Mouse (Mus musculus): ENCODE results near the gene Eya2. TPM values are rescaled to one million over a fixed set of nuclear protein-coding genes. Genes with fewer than 3 reads are reported as not detected.

Gene Eya2
- polyA plus RNA-seq, 1 experiment from 2014 or later, result 7.8 TPM

DNA sequence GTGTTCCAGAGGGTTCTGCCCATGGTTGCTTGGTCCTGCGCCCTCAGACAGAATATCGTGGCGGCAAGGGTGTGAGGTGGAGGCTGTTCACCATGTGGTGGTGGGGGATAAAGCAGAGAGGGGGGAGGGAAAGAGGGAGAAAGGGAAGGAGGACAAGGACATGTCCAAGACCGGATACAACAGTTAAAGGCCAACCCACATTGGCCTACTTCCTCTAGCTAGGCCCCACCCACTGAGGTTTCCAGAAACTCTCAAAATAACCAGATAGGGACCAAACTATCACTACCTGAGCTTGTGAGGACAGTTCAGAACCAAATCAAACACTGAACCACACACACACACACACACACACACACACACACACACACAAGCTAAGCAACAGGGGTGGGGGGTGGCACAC lies 157.9 kb downstream of the Eya2 start:
- Histone ChIP-seq H3K9ac (ENCODE audit: low read length) (no peak overlapping the region), H3K27me3 (ENCODE audit: control insufficient read depth, insufficient read depth, low read length) (no peaks in the 10 kb centered on the region), H3K4me2 (ENCODE audit: low read depth, low read length) (no peak overlapping the region), H3K4me1 (ENCODE audit: control insufficient read depth, insufficient read depth, low read length) (no peaks in the 10 kb centered on the region), H3K4me3 (replicated peaks; ENCODE audit: low read length) (no peak overlapping the region), H3K9me3 (replicated peaks; ENCODE audit: control insufficient read depth, low read length) (no peaks in the 10 kb centered on the region), H3K36me3 (ENCODE audit: control insufficient read depth, insufficient read depth, low read length) (no peaks in the 10 kb centered on the region), H3K27ac (ENCODE audit: low read length) (no peak overlapping the region)
- 79% methylated on average over 4 of the region's 4 CpGs for WGBS
- no peak for ATAC-seq (ENCODE audit: insufficient read depth, low FRiP score)

DNA sequence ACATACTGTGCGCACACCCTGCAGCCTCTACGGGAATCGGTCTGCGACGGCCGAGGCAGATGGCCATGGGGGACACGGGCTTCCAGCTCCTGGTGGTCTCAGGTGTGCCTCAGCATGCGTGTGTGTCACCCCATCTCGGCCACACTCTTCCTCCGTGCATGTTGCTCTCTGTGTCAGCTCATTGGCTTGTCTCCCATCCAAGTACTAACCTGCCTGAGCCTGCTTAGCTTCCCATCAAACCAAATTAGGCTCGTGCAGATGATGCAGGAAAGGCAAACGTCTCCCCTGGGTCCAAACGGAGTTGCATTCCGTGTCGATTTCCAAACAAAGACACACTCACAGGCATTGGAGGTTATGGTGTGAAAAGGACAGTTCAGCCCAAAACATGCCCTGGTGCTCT lies 163.0 kb downstream of the Eya2 start:
- no peaks in the 10 kb centered on the region for H3K9me3 ChIP-seq (replicated peaks; ENCODE audit: control insufficient read depth, low read length)
- H3K9ac ChIP-seq (ENCODE audit: low read length), result no peak overlapping the region
- no peak for ATAC-seq (ENCODE audit: insufficient read depth, low FRiP score)
- no peaks in the 10 kb centered on the region for H3K4me1 ChIP-seq (ENCODE audit: control insufficient read depth, insufficient read depth, low read length)
- H3K36me3 ChIP-seq (ENCODE audit: control insufficient read depth, insufficient read depth, low read length), result no peaks in the 10 kb centered on the region
- no peaks in the 10 kb centered on the region for H3K27me3 ChIP-seq (ENCODE audit: control insufficient read depth, insufficient read depth, low read length)
- no peak overlapping the region for H3K4me3 ChIP-seq (replicated peaks; ENCODE audit: low read length)
- H3K4me2 ChIP-seq (ENCODE audit: low read depth, low read length), result no peak overlapping the region
- H3K27ac ChIP-seq (ENCODE audit: low read length), result no peak overlapping the region
- 68% methylated on average over 15 of the region's 15 CpGs for WGBS

DNA sequence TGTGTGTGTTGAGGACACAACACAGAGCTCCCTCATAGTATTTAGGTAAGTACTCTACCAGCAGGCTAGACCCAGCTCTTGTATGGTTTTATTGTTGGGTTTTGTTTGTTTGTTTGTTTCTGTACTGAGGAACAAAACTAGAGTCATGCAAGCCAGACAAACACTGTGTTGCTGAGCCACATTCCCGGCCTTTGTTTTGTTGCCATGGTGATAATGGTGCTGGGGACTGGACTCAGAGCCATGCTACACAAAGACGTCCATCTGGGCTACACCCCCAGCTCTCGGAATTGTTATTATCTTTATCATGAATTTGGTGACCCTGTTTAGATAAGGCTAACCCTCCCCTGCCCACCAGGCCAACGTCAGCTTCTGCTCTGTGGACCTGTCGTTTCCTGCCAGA lies 163.7 kb downstream of the Eya2 start:
- Histone ChIP-seq H3K27ac (ENCODE audit: low read length) (no peak overlapping the region), H3K9ac (ENCODE audit: low read length) (no peak overlapping the region), H3K4me2 (ENCODE audit: low read depth, low read length) (no peak overlapping the region), H3K4me1 (ENCODE audit: control insufficient read depth, insufficient read depth, low read length) (no peaks in the 10 kb centered on the region), H3K27me3 (ENCODE audit: control insufficient read depth, insufficient read depth, low read length) (no peaks in the 10 kb centered on the region), H3K4me3 (replicated peaks; ENCODE audit: low read length) (no peak overlapping the region), H3K36me3 (ENCODE audit: control insufficient read depth, insufficient read depth, low read length) (no peaks in the 10 kb centered on the region), H3K9me3 (replicated peaks; ENCODE audit: control insufficient read depth, low read length) (no peaks in the 10 kb centered on the region)
- WGBS, result 15% methylated on average over 5 of the region's 5 CpGs
- ATAC-seq (ENCODE audit: insufficient read depth, low FRiP score), result no peak

DNA sequence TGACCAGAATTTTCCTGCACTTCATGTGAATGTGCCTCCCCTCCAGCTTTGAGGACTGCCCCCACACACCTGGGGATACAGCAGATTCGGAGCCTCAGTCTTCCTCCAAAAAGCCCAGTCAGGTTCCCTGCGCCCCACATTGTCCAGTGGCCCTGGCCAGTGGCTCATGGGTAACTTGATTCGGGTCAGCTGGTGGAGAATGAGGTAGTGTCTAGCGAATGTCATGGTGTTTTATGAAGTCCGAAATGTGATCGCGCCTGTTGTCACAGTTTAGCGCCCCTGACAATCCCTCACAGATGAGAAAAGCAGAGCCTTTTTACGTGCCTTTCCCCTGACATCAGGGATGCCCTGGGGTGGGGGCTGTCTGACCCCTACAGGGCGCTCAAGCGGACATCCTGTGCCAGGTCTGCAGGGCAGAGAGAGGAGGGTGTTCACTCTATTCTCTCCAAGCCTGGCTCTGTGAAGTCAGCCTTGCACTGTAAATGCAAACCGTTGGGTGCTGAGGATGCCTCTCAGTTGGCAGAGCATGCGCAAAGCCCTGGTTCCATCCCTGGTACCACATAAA lies 164.7 kb downstream of the Eya2 start:
- Histone ChIP-seq H3K4me1 (ENCODE audit: control insufficient read depth, insufficient read depth, low read length) (no peaks in the 10 kb centered on the region), H3K36me3 (ENCODE audit: control insufficient read depth, insufficient read depth, low read length) (no peaks in the 10 kb centered on the region), H3K27me3 (ENCODE audit: control insufficient read depth, insufficient read depth, low read length) (no peaks in the 10 kb centered on the region), H3K9ac (ENCODE audit: low read length) (no peak overlapping the region), H3K4me3 (replicated peaks; ENCODE audit: low read length) (no peak overlapping the region), H3K4me2 (ENCODE audit: low read depth, low read length) (no peak overlapping the region), H3K27ac (ENCODE audit: low read length) (no peak overlapping the region), H3K9me3 (replicated peaks; ENCODE audit: control insufficient read depth, low read length) (no peaks in the 10 kb centered on the region)
- no peak for ATAC-seq (ENCODE audit: insufficient read depth, low FRiP score)
- 83% methylated on average over 13 of the region's 13 CpGs for WGBS

DNA sequence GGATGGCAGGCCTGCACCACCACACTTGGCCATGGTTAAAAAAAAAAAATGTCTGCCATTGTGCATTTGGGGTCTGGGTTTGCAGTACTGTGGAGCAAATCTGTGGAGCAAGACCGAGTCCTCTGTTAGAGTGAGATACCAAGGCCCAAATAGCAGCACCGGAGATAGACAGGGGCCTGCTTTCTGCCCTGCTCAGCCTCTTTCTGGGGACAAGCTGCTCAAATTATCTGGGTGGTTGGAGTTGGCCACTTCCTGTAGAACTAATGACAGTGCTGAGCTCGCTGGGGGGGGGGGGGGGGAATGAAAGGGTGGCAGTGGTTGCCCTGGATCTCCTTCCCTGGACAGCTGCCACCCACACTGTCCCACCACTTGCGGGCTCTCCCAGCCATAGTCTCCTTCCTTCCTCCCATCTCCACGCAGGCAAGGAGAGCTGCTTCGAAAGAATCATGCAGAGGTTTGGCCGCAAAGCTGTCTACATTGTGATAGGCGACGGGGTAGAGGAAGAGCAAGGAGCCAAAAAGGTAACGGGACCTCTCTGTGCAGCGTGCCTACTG lies 174.1 kb downstream of the Eya2 start:
- no peak overlapping the region for H3K9ac ChIP-seq (ENCODE audit: low read length)
- H3K27me3 ChIP-seq (ENCODE audit: control insufficient read depth, insufficient read depth, low read length), result no peaks in the 10 kb centered on the region
- ATAC-seq (ENCODE audit: insufficient read depth, low FRiP score), result no peak
- H3K27ac ChIP-seq (ENCODE audit: low read length), result no peak overlapping the region
- no peak overlapping the region for H3K4me2 ChIP-seq (ENCODE audit: low read depth, low read length)
- no peak overlapping the region for H3K4me3 ChIP-seq (replicated peaks; ENCODE audit: low read length)
- H3K36me3 ChIP-seq (ENCODE audit: control insufficient read depth, insufficient read depth, low read length), result no peaks in the 10 kb centered on the region
- H3K9me3 ChIP-seq (replicated peaks; ENCODE audit: control insufficient read depth, low read length), result no peaks in the 10 kb centered on the region
- 71% methylated on average over 10 of the region's 11 CpGs for WGBS
- H3K4me1 ChIP-seq (ENCODE audit: control insufficient read depth, insufficient read depth, low read length), result no peaks in the 10 kb centered on the region

DNA sequence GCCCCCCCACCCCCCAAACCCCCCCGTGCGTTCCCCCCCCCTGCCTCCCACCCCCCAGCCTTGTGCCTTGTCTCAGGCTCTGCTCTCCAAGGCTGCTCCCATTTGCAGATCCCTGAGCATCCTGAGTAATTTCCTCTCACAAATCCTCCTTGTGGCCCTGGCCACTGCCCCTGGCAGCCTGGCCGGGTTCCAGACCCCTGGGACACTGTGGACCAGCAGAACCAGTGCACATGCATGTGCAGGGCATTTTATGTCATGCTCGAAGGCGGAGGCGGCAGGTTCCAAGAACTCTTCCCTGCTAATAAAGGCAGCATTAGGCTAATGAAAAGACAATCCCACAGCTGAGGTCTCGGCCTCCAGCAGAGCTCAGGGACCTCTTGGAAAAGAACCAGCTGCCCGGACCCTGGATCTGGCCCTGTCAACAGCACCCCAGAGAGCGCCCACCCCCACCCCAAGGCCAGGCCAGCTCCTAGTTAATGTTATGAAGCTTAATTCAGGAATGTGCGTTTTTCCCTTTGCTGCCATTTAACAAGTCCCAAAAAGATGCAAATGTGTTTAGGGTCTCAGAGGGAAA lies 174.6 kb downstream of the Eya2 start:
- 61% methylated on average over 8 of the region's 10 CpGs for WGBS

DNA sequence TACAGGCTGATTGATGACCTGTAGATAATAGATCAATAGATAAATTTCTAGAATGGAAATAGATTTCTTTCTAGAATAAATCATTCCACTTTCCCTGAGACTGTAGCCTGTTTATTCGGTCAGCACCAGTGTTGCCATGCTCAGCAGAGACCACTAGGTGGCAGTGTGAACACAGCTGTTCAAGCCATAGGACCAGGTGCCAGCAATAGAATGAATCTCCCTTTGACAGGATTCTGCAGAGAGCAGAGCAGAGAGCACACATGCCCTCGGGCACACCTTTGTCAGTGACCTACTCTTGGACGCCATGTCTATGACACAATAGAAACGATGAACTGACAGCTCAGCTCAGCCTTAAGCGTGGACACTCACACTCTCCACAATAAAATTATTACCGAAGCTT lies 184.1 kb downstream of the Eya2 start:
- H3K36me3 ChIP-seq (ENCODE audit: control insufficient read depth, insufficient read depth, low read length), result peaks cover 3% of the 10 kb centered on the region; the same call in 1 of the 2 replicates

More for the DNA sequence above, 174.6 kb downstream of the Eya2 start:
- no peaks in the 10 kb centered on the region for H3K4me1 ChIP-seq (ENCODE audit: control insufficient read depth, insufficient read depth, low read length)
- H3K4me3 ChIP-seq (replicated peaks; ENCODE audit: low read length), result no peak overlapping the region
- 0 out of 2 replicates have a peak, but pooled peaks cover under 1% of the 10 kb centered on the region for H3K9me3 ChIP-seq (replicated peaks; ENCODE audit: control insufficient read depth, low read length)
- H3K27me3 ChIP-seq (ENCODE audit: control insufficient read depth, insufficient read depth, low read length), result no peaks in the 10 kb centered on the region
- no peak overlapping the region for H3K27ac ChIP-seq (ENCODE audit: low read length)
- ATAC-seq (ENCODE audit: insufficient read depth, low FRiP score), result no peak
- no peak overlapping the region for H3K4me2 ChIP-seq (ENCODE audit: low read depth, low read length)
- H3K9ac ChIP-seq (ENCODE audit: low read length), result no peak overlapping the region
- H3K36me3 ChIP-seq (ENCODE audit: control insufficient read depth, insufficient read depth, low read length), result no peaks in the 10 kb centered on the region

DNA sequence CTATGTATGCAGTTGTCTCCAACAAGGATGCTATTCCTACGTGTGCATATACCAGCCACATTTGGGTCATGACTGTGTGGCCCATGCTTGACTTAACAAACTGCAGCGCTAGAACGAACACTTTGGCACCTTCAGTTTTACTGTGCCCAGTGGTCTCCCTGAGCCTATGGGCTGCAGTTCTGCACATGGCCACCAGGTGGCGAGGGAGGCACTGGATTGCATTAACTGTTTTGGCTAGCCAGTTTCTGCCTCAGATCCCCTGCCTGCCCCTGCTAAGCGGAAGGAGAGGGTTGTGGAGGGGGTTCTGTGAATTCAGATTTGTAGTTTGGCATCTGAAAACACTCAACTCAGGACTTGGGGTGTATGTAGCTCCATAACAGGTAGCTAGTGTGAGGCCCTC lies 187.5 kb downstream of the Eya2 start:
- Histone ChIP-seq H3K27ac (ENCODE audit: low read length) (no peak overlapping the region), H3K27me3 (ENCODE audit: control insufficient read depth, insufficient read depth, low read length) (no peaks in the 10 kb centered on the region), H3K4me1 (ENCODE audit: control insufficient read depth, insufficient read depth, low read length) (no peaks in the 10 kb centered on the region), H3K36me3 (ENCODE audit: control insufficient read depth, insufficient read depth, low read length) (peaks cover 8% of the 10 kb centered on the region), H3K4me2 (ENCODE audit: low read depth, low read length) (no peak overlapping the region), H3K4me3 (replicated peaks; ENCODE audit: low read length) (no peak overlapping the region), H3K9me3 (replicated peaks; ENCODE audit: control insufficient read depth, low read length) (no peaks in the 10 kb centered on the region), H3K9ac (ENCODE audit: low read length) (0 out of 2 replicates have a peak overlapping the region, but pooled peaks have one; percentile 23)
- no peak for ATAC-seq (ENCODE audit: insufficient read depth, low FRiP score)
- WGBS, result 37% methylated on average over 5 of the region's 5 CpGs

More for the DNA sequence above, 184.1 kb downstream of the Eya2 start:
- H3K4me3 ChIP-seq (replicated peaks; ENCODE audit: low read length), result no peak overlapping the region
- peak; percentile 59 for ATAC-seq (ENCODE audit: insufficient read depth, low FRiP score)
- H3K4me1 ChIP-seq (ENCODE audit: control insufficient read depth, insufficient read depth, low read length), result no peaks in the 10 kb centered on the region
- H3K9ac ChIP-seq (ENCODE audit: low read length), result no peak overlapping the region
- no peaks in the 10 kb centered on the region for H3K27me3 ChIP-seq (ENCODE audit: control insufficient read depth, insufficient read depth, low read length)
- no peak overlapping the region for H3K27ac ChIP-seq (ENCODE audit: low read length)
- H3K4me2 ChIP-seq (ENCODE audit: low read depth, low read length), result no peak overlapping the region
- WGBS, result 22% methylated on average over 6 of the region's 6 CpGs
- H3K9me3 ChIP-seq (replicated peaks; ENCODE audit: control insufficient read depth, low read length), result 0 out of 2 replicates have a peak, but pooled peaks cover 4% of the 10 kb centered on the region

DNA sequence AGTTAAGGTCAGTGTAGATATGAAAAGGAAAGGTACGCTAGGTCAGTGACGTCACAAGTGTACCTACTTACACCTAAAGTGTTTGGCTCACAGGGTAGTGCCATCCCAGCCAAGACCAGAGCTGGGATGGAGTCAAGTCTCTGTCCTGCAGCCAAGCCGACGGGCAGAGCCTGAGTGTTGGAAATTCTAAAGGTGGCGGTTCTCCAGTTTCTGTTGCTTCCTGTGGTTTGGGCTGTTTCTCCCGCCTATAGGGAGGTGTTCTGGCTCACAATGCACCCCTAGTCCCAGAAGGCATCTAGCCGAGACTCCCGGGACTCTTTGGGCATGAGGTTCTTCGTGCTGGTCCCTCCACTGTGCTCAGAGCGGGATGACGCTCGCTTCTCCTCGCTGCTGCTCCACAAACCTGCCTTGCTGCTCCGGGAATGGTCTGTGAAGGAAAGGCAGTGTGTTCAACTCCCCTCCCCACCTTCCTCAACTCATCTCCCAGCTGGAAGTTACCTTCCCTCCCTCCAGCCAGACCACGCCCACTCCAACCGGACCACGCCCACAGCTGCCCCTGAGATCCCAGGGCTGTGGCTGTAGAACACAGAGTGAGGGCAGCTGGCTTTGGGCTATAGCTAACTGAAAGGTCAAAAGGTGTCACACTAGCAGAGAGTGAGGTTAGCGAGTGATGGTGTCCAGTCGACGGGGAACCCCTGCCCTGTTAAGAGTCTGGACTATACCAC lies 190.6 kb downstream of the Eya2 start:
- H3K4me1 ChIP-seq (ENCODE audit: control insufficient read depth, insufficient read depth, low read length), result peaks cover 4% of the 10 kb centered on the region; the same call in 1 of the 2 replicates
- no peak for ATAC-seq (ENCODE audit: insufficient read depth, low FRiP score)
- no peak overlapping the region for H3K27ac ChIP-seq (ENCODE audit: low read length)
- WGBS, result 82% methylated on average over 20 of the region's 20 CpGs
- no peaks in the 10 kb centered on the region for H3K9me3 ChIP-seq (replicated peaks; ENCODE audit: control insufficient read depth, low read length)
- H3K4me3 ChIP-seq (replicated peaks; ENCODE audit: low read length), result no peak overlapping the region
- no peak overlapping the region for H3K4me2 ChIP-seq (ENCODE audit: low read depth, low read length)
- no peak overlapping the region for H3K9ac ChIP-seq (ENCODE audit: low read length)
- H3K27me3 ChIP-seq (ENCODE audit: control insufficient read depth, insufficient read depth, low read length), result no peaks in the 10 kb centered on the region
- H3K36me3 ChIP-seq (ENCODE audit: control insufficient read depth, insufficient read depth, low read length), result peaks cover 25% of the 10 kb centered on the region

Data from stomach, embryonic 16.5 days (tissue).